Mouse (Mus musculus) myocyte (in vitro differentiated cells): ENCODE measurements around the gene Rtn2. TPM values are rescaled to one million over a fixed set of nuclear protein-coding genes. Genes with fewer than 3 reads are reported as not detected.
A peak's percentile ranks its signal among the peaks of the same experiment; 100 is the strongest.

Experiments
- H3K27me3 ChIP-seq: one replicate; pipeline ENCODE4 v1.6.1; 2011; ENCODE audit not compliant: control insufficient read depth, insufficient read depth, insufficient read length
- H3K36me3 ChIP-seq: one replicate; pipeline ENCODE4 v1.6.1; 2011; ENCODE audit not compliant: control insufficient read depth, insufficient read depth
- H3K4me2 ChIP-seq: one replicate; pipeline ENCODE4 v1.6.1; 2011; ENCODE audit warnings: low read depth, control low read depth
- H3K4me3 ChIP-seq: one replicate; pipeline ENCODE4 v1.5.1; 2011; ENCODE audit warnings: mild to moderate bottlenecking, control low read depth, moderate library complexity
- H3K79me2 ChIP-seq: one replicate; pipeline ENCODE4 v1.6.1; 2011; ENCODE audit not compliant: control insufficient read depth, insufficient read depth
- H3ac ChIP-seq: one replicate; pipeline ENCODE4 v1.6.1; 2011; ENCODE audit not compliant: control insufficient read depth, insufficient read length
- CEBPB ChIP-seq: IDR thresholded peaks from 2 replicates; pipeline ENCODE4 v1.6.1; 2011; ENCODE audit warnings: mild to moderate bottlenecking, moderate library complexity; ENCODE audit not compliant: poor library complexity, insufficient read depth, severe bottlenecking
- E2F4 ChIP-seq: IDR thresholded peaks from one replicate; pipeline ENCODE4 v1.6.1; 2011; ENCODE audit warnings: mild to moderate bottlenecking, control low read depth, moderate library complexity; ENCODE audit not compliant: insufficient read depth
- MAX ChIP-seq: IDR thresholded peaks from one replicate; pipeline ENCODE4 v1.6.1; 2011; ENCODE audit warnings: low read depth, mild to moderate bottlenecking, control low read depth
- MYOD1 ChIP-seq, 3 experiments: IDR thresholded peaks; one replicate each; pipeline ENCODE4 v1.6.1; 2011; ENCODE audit warnings: control low read depth in 2 of 3, low read depth in 2 of 3, mild to moderate bottlenecking in 2 of 3, moderate library complexity in 1 of 3; ENCODE audit not compliant: insufficient read length in 2 of 3, control insufficient read depth in 1 of 3
- MYOG ChIP-seq, 3 experiments: IDR thresholded peaks; one replicate each; pipeline ENCODE4 v1.6.1; 2011; ENCODE audit warnings: control low read depth in 2 of 3, low read depth in 2 of 3, mild to moderate bottlenecking in 2 of 3; ENCODE audit not compliant: insufficient read length in 2 of 3, control insufficient read depth in 1 of 3, insufficient read depth in 1 of 3
- POLR2A ChIP-seq: IDR thresholded peaks from one replicate; pipeline ENCODE4 v1.6.1; 2011; ENCODE audit warnings: low read depth, mild to moderate bottlenecking, control low read depth, moderate library complexity; ENCODE audit not compliant: insufficient read length
- POLR2AphosphoS2 ChIP-seq: IDR thresholded peaks from one replicate; pipeline ENCODE4 v1.6.1; 2011; ENCODE audit warnings: low read depth, control low read depth; ENCODE audit not compliant: insufficient read length
- REST ChIP-seq: IDR thresholded peaks from one replicate; pipeline ENCODE4 v1.6.1; 2011; ENCODE audit warnings: mild to moderate bottlenecking, control low read depth, moderate library complexity; ENCODE audit not compliant: insufficient read depth, insufficient read length
- SRF ChIP-seq: IDR thresholded peaks from one replicate; pipeline ENCODE4 v1.6.1; 2011; ENCODE audit warnings: low read depth; ENCODE audit not compliant: control insufficient read depth, insufficient read length
- TCF12 ChIP-seq: IDR thresholded peaks from one replicate; pipeline ENCODE4 v1.6.1; 2011; ENCODE audit warnings: mild to moderate bottlenecking, control low read depth; ENCODE audit not compliant: poor library complexity, insufficient read depth, severe bottlenecking
- TCF3 ChIP-seq: IDR thresholded peaks from one replicate; pipeline ENCODE4 v1.6.1; 2011; ENCODE audit warnings: low read depth, control low read depth; ENCODE audit not compliant: insufficient read length
- USF1 ChIP-seq: IDR thresholded peaks from one replicate; pipeline ENCODE4 v1.6.1; 2011; ENCODE audit warnings: low read depth, mild to moderate bottlenecking, control low read depth, moderate library complexity
- polyA plus RNA-seq: library from polyadenylated mRNA; unstranded; fragments of >200 nt; fragmentation: generic; extraction: Trizol; gene quantifications from one replicate; pipeline ENCODE4 v1.2.1, GENCODE M21; 2012; ENCODE audit warnings: missing spikeins

The Rtn2 gene
- polyA plus RNA-seq, 1 experiment = 340 TPM

DNA sequence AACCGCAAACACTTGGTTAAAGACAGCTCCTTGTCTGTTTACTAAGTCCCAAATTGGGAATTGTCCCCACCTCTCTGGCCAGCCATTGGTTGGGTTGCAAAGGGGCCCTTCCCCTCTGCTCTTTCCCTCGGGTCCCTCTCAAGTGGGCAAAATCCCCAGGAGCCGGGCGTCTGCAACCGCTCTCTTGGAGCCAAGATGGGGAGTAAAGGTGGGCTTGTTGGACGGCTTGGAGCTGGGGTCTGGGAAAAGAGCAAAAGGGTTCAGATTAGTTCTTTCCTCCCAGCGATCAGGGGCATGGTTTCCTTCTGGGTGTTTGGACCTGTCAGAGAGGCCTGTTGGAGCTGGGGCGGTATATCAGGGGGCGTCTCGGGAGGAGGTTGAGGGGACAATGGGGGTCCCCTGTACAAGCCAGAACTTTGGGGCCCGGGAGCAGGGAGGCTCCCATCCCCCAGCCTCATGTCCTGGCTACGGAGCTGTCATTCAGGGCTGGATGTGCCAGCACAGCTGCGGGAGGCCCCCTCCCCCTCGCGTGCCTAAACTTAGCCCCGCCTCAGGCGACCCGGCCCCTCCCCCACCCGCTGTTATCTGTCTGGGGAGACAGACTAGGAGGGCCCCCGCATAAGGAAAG lies 8.7 kb downstream of the Rtn2 start:
- H3K27me3 ChIP-seq = no peaks in the 10 kb centered on the region
- H3K4me2 ChIP-seq = peak overlapping the region; percentile 72
- peak overlapping the region; percentile 47 for H3K4me3 ChIP-seq
- H3K36me3 ChIP-seq = peaks cover 4% of the 10 kb centered on the region
- H3ac ChIP-seq = no peak overlapping the region
- TF ChIP-seq POLR2A (no peak), CEBPB (no peak), MYOD1 (IDR thresholded peaks at IDR 0.05; ENCODE audit: control insufficient read depth in 1 of 3, insufficient read length in 2 of 3, low read depth in 2 of 3) (peak; percentile 85 to 98 (median 98)), TCF12 (peak; percentile 87), SRF (peak; percentile 83), USF1 (no peak), MYOG (IDR thresholded peaks at IDR 0.05; ENCODE audit: control insufficient read depth in 1 of 3, insufficient read depth in 1 of 3, insufficient read length in 2 of 3, low read depth in 2 of 3) (peak; percentile 37 to 86 (median 63)), TCF3 (peak; percentile 91), MAX (no peak), POLR2AphosphoS2 (peak; percentile 14), REST (no peak), E2F4 (no peak)
- H3K79me2 ChIP-seq = no peaks in the 10 kb centered on the region

DNA sequence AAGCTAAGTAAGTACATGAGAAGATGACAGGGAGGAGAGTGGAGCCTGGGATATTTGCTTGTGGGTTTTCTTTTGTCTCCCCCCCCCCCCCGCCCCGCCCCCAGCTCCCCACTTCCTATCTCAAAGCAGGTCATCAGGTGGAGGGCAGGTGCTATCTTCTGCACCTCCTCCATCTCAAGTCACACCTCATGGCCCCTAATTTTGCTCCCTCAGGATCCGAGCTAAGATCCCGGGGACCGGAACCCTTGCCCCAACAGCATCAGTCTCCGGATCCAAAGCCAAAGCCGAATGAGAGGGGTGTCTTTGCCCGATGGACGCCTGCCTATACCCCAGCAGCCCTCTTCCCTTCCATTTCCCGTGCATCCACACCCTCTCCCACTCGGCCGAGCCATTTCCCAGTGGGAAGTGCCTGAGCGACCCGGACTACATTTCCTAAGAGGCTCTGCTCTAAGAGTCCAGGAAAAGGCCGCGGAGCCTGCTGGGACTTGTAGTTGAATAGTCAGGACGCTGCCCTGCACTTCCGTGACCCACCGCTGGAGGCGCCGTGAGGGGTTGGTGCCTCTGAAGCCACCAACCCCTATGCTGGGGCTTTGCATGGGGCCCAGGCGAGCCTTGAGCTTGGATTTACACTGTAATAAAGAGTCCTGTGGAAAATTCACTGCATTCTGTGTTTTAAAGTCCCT lies 13.2 kb downstream of the Rtn2 start:
- TF ChIP-seq MAX = no peak
- TF ChIP-seq E2F4 = no peak
- no peak for TF ChIP-seq SRF
- no peak for TF ChIP-seq TCF3
- no peak for TF ChIP-seq MYOG (IDR thresholded peaks at IDR 0.05; ENCODE audit: control insufficient read depth in 1 of 3, insufficient read depth in 1 of 3, insufficient read length in 2 of 3, low read depth in 2 of 3)
- no peak for TF ChIP-seq POLR2A
- TF ChIP-seq REST = no peak
- no peak for TF ChIP-seq USF1
- no peak for TF ChIP-seq TCF12
- TF ChIP-seq POLR2AphosphoS2 = no peak
- TF ChIP-seq CEBPB = no peak
- Histone ChIP-seq H3K4me2 (no peak overlapping the region), H3K79me2 (no peaks in the 10 kb centered on the region), H3K4me3 (no peak overlapping the region), H3K36me3 (peaks cover 4% of the 10 kb centered on the region), H3ac (no peak overlapping the region), H3K27me3 (no peaks in the 10 kb centered on the region)

DNA sequence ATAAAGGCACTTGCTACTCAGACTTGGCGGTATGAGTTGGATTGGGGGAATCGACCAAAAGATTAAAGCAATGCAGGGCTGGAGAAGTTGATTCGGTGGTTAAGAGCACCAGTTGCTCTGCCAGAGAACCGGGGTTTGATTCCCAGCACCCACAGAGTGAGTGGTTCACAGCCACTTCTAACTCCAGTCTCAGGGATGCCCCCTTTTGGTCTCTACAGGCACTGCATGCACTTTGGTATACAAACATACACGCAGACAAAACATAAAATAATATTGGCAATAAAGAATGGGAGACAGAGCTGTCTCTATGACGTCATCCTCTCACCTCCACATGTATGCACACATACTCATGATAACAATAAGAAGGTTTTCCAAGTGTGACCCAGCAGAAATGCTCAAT lies 14.6 kb downstream of the Rtn2 start:
- H3K36me3 ChIP-seq = peaks cover 4% of the 10 kb centered on the region
- TF ChIP-seq POLR2A = no peak
- TF ChIP-seq MYOD1 (IDR thresholded peaks at IDR 0.05; ENCODE audit: control insufficient read depth in 1 of 3, insufficient read length in 2 of 3, low read depth in 2 of 3) = no peak
- no peak for TF ChIP-seq TCF12
- TF ChIP-seq SRF = no peak
- no peak overlapping the region for H3ac ChIP-seq
- no peak overlapping the region for H3K4me2 ChIP-seq
- H3K4me3 ChIP-seq = no peak overlapping the region
- H3K27me3 ChIP-seq = no peaks in the 10 kb centered on the region
- H3K79me2 ChIP-seq = no peaks in the 10 kb centered on the region

DNA sequence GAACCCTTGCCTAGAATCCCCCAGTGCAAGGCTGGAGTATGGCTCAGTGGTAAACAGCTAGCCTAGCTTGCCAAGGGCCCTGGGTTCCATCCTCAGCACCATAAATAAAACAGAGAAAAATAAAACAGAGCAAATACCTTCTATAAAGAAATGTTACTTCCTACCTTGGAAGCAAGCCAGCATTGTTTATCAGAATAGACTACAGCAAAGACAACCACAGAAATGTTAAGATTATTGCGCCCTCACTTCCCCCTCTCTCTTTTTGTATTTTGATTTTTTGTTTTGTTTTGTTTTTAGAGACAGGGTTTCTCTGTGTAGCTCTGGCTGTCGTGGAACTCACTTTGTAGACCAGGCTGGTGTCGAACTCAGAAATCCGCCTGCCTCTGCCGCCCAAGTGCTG lies 15.4 kb downstream of the Rtn2 start:
- Histone ChIP-seq H3ac (no peak overlapping the region), H3K27me3 (no peaks in the 10 kb centered on the region), H3K36me3 (peaks cover 4% of the 10 kb centered on the region), H3K4me3 (no peak overlapping the region), H3K4me2 (no peak overlapping the region), H3K79me2 (no peaks in the 10 kb centered on the region)
- TF ChIP-seq TCF3 = no peak
- no peak for TF ChIP-seq REST

DNA sequence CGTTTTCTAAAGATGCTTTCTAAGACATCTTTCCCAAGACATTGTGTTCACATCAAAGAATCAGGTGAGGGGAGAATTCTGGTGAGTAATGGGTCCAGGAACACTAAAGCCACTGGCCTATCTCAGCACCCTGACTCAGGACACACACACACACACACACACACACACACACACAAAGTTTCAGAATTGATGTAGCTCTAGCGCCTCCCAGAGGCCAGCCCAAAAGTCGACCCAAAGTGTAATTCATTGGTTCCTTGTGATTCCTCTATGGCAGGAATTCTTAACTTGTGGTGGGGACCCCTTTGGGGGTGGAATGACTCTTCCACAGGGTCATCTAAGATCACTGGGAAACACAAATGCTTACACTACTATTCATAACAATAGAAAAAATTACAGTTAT lies 16.8 kb downstream of the Rtn2 start:
- TF ChIP-seq USF1 (no peak), E2F4 (no peak), MYOD1 (IDR thresholded peaks at IDR 0.05; ENCODE audit: control insufficient read depth in 1 of 3, insufficient read length in 2 of 3, low read depth in 2 of 3) (no peak), MAX (no peak), REST (no peak), POLR2AphosphoS2 (no peak), TCF12 (no peak), POLR2A (no peak), MYOG (IDR thresholded peaks at IDR 0.05; ENCODE audit: control insufficient read depth in 1 of 3, insufficient read depth in 1 of 3, insufficient read length in 2 of 3, low read depth in 2 of 3) (no peak), SRF (no peak), TCF3 (no peak)
- no peaks in the 10 kb centered on the region for H3K36me3 ChIP-seq
- H3K4me3 ChIP-seq = no peak overlapping the region
- no peak overlapping the region for H3K4me2 ChIP-seq
- H3K79me2 ChIP-seq = no peaks in the 10 kb centered on the region
- no peaks in the 10 kb centered on the region for H3K27me3 ChIP-seq
- no peak overlapping the region for H3ac ChIP-seq
